Mouse (Mus musculus): Measurements from ENCODE around the gene Art3. TPM values are rescaled to one million over a fixed set of nuclear protein-coding genes. Genes with fewer than 3 reads are reported as not detected.
A peak's percentile ranks its signal among the peaks of the same experiment; 100 is the strongest.

Gene Art3
- total RNA-seq, 2 experiments from 2014 or later: 3.7 to 4.8 TPM

- TF ChIP-seq CTCF (conservative IDR thresholded peaks at IDR 0.05): no peak
- Histone ChIP-seq H3K4me3 (no peak overlapping the region), H3K27ac (no peak overlapping the region)
- no peak for DNase-seq (ENCODE audit: low spot score in 2 of 2)
Measured at GRCm38 (mm10) chr5:92424126-92424525, 92.5 kb downstream of the Art3 start.

GRCm38 (mm10) chr5:92430723-92431122 lies 99.1 kb downstream of the Art3 start:
- no peak for TF ChIP-seq CTCF (conservative IDR thresholded peaks at IDR 0.05)
- peak in 1 of 2 experiments; percentile 19 for DNase-seq (ENCODE audit: low spot score in 2 of 2)
- Histone ChIP-seq H3K27ac (peak overlapping the region; percentile 81), H3K4me3 (peak overlapping the region; percentile 20; the same call in 1 of the 2 replicates)

GRCm38 (mm10) chr5:92431611-92432010 lies 100.0 kb downstream of the Art3 start:
- no peak for TF ChIP-seq CTCF (conservative IDR thresholded peaks at IDR 0.05)
- Histone ChIP-seq H3K4me3 (no peak overlapping the region; the same call in 1 of the 2 replicates), H3K27ac (peak overlapping the region; percentile 81)
- DNase-seq (ENCODE audit: low spot score in 2 of 2): peak in 1 of 2 experiments; percentile 30

GRCm38 (mm10) chr5:92434070-92434469 lies 102.4 kb downstream of the Art3 start:
- Histone ChIP-seq H3K27ac (peak overlapping the region; percentile 93), H3K4me3 (peak overlapping the region; percentile 88)
- no peak for TF ChIP-seq CTCF (conservative IDR thresholded peaks at IDR 0.05)
- no peak for DNase-seq (ENCODE audit: low spot score in 2 of 2)

GRCm38 (mm10) chr5:92434571-92434985 lies 103.0 kb downstream of the Art3 start:
- peak overlapping the region; percentile 93 for H3K27ac ChIP-seq
- peak overlapping the region; percentile 88 for H3K4me3 ChIP-seq
- no peak for TF ChIP-seq CTCF (conservative IDR thresholded peaks at IDR 0.05)
- DNase-seq (ENCODE audit: low spot score in 2 of 2): no peak

GRCm38 (mm10) chr5:92435025-92435584 lies 103.5 kb downstream of the Art3 start, which contains the start of gene Nup54:
TSS of gene Nup54 (minus strand) at chr5:92435219.
- TF ChIP-seq CTCF (conservative IDR thresholded peaks at IDR 0.05): no peak
- peak within 1 kb of the TSS; percentile 93 for H3K27ac ChIP-seq
- peak; percentile 97 to 99 for DNase-seq (ENCODE audit: low spot score in 2 of 2)
- peak within 1 kb of the TSS; percentile 88 for H3K4me3 ChIP-seq

- no peak for TF ChIP-seq CTCF (conservative IDR thresholded peaks at IDR 0.05)
- H3K27ac ChIP-seq: no peak overlapping the region
- H3K4me3 ChIP-seq: no peak overlapping the region
- DNase-seq (ENCODE audit: low spot score in 2 of 2): no peak
Measured at GRCm38 (mm10) chr5:92438540-92438939, 106.9 kb downstream of the Art3 start.

- DNase-seq (ENCODE audit: low spot score in 2 of 2): no peak
- TF ChIP-seq CTCF (conservative IDR thresholded peaks at IDR 0.05): no peak
- H3K4me3 ChIP-seq: no peak overlapping the region
- H3K27ac ChIP-seq: no peak overlapping the region
Measured at GRCm38 (mm10) chr5:92441494-92441893, 109.9 kb downstream of the Art3 start.

GRCm38 (mm10) chr5:92442914-92443313 lies 111.3 kb downstream of the Art3 start:
- H3K4me3 ChIP-seq: no peak overlapping the region
- no peak for DNase-seq (ENCODE audit: low spot score in 2 of 2)
- TF ChIP-seq CTCF (conservative IDR thresholded peaks at IDR 0.05): no peak

GRCm38 (mm10) chr5:92445016-92445415 lies 113.4 kb downstream of the Art3 start:
- Histone ChIP-seq H3K4me3 (no peak overlapping the region), H3K27ac (no peak overlapping the region)
- no peak for TF ChIP-seq CTCF (conservative IDR thresholded peaks at IDR 0.05)
- no peak for DNase-seq (ENCODE audit: low spot score in 2 of 2)

More at GRCm38 (mm10) chr5:92442914-92443313, 111.3 kb downstream of the Art3 start:
- H3K27ac ChIP-seq: no peak overlapping the region

GRCm38 (mm10) chr5:92446736-92447135 lies 115.1 kb downstream of the Art3 start:
- H3K4me3 ChIP-seq: no peak overlapping the region
- no peak overlapping the region for H3K27ac ChIP-seq
- DNase-seq (ENCODE audit: low spot score in 2 of 2): no peak
- no peak for TF ChIP-seq CTCF (conservative IDR thresholded peaks at IDR 0.05)

GRCm38 (mm10) chr5:92452876-92453275 lies 121.2 kb downstream of the Art3 start:
- H3K4me3 ChIP-seq: no peak overlapping the region
- no peak for TF ChIP-seq CTCF (conservative IDR thresholded peaks at IDR 0.05)
- no peak for DNase-seq (ENCODE audit: low spot score in 2 of 2)
- no peak overlapping the region for H3K27ac ChIP-seq

GRCm38 (mm10) chr5:92457410-92457809 lies 125.8 kb downstream of the Art3 start:
- no peak for TF ChIP-seq CTCF (conservative IDR thresholded peaks at IDR 0.05)
- Histone ChIP-seq H3K27ac (no peak overlapping the region), H3K4me3 (no peak overlapping the region)
- no peak for DNase-seq (ENCODE audit: low spot score in 2 of 2)

GRCm38 (mm10) chr5:92458726-92459125 lies 127.1 kb downstream of the Art3 start:
- DNase-seq (ENCODE audit: low spot score in 2 of 2): no peak
- TF ChIP-seq CTCF (conservative IDR thresholded peaks at IDR 0.05): no peak
- Histone ChIP-seq H3K27ac (no peak overlapping the region), H3K4me3 (no peak overlapping the region)

Measured in layer of hippocampus, adult 2 months (tissue).